Mouse (Mus musculus): ENCODE measurements at regions not wholly inside any gene's neighbourhood (a gene's known extent, or its start where the extent isn't known, plus 50 kb on each side); places are given as distances from the start of the nearest gene placed in this dataset.

GRCm38 (mm10) chr4:150740167-150740566, 88.2 kb upstream of the Slc45a1 start:
- no peak for TF ChIP-seq POLR2A (IDR thresholded peaks at IDR 0.05; ENCODE audit: control insufficient read depth, extremely low read depth, insufficient read depth, low read length, poor library complexity)
- TF ChIP-seq CTCF (IDR thresholded peaks at IDR 0.05; ENCODE audit: borderline replicate concordance, control insufficient read depth, extremely low read depth, insufficient read depth, low read length, poor library complexity), result no peak
